Mouse (Mus musculus): ENCODE measurements at regions not wholly inside any gene's neighbourhood (a gene's known extent, or its start where the extent isn't known, plus 50 kb on each side); places are given as distances from the start of the nearest gene placed in this dataset.
A peak's percentile ranks its signal among the peaks of the same experiment; 100 is the strongest.

DNA sequence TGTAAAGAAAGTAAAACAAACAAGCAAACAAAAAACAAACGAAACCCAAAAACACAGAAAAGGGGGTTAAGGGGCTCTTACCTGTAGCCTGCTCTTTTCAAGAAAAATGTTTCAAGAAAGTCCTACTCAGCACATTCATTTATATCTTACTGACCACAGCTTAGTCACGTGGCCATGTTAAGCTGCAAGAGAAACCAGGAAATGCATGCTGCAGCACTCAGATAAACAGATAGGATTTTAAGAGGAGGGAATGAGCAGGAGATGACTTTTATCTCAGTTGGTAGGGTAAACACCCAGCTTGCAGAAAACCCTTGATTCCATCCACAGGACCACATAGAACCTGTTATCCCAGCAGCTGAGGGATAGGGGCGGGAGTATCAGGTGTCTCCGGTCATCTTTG, 62.9 kb upstream of the Sfmbt2 start:
- Histone ChIP-seq H3K36me3 (ENCODE audit: insufficient read depth, low read length) (no peaks in the 10 kb centered on the region), H3K4me1 (replicated peaks; ENCODE audit: low read depth, low read length) (peaks cover 26% of the 10 kb centered on the region), H3K9me3 (ENCODE audit: low read length) (no peaks in the 10 kb centered on the region), H3K27me3 (ENCODE audit: insufficient read depth, low read length) (peaks cover 22% of the 10 kb centered on the region), H3K4me3 (replicated peaks; ENCODE audit: low read length) (no peak overlapping the region)
- TF ChIP-seq CTCF (conservative IDR thresholded peaks at IDR 0.05; ENCODE audit: low read length) (no peak), NANOG (IDR thresholded peaks at IDR 0.05; ENCODE audit: borderline replicate concordance, low read length) (no peak), POU5F1 (IDR thresholded peaks at IDR 0.05; ENCODE audit: borderline replicate concordance, low read length) (no peak)

DNA sequence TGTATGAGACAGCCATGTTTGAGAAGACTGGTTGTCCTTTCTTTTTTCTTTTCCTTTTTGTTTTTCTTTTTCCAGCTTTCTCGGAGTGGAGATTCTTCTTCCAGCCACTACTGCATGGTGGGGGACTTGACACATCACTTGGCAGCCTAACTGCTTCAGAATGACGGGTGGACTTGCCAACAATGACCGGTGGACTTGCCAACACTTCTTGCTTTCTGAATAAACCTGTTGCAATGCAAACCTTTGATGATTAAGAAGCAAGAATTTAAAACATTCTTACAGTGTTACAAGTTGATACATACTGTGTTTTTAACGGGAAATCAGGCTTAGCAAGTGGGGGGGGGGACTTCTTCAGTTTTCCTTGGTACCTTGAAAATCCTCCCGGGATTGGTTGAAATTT, 60.7 kb upstream of the Sfmbt2 start:
- Histone ChIP-seq H3K9me3 (ENCODE audit: low read length) (no peaks in the 10 kb centered on the region), H3K4me3 (replicated peaks; ENCODE audit: low read length) (no peak overlapping the region), H3K36me3 (ENCODE audit: insufficient read depth, low read length) (no peaks in the 10 kb centered on the region), H3K27me3 (ENCODE audit: insufficient read depth, low read length) (peaks cover 15% of the 10 kb centered on the region; the same call in 1 of the 2 replicates), H3K4me1 (replicated peaks; ENCODE audit: low read depth, low read length) (peaks cover 38% of the 10 kb centered on the region)
- TF ChIP-seq POU5F1 (IDR thresholded peaks at IDR 0.05; ENCODE audit: borderline replicate concordance, low read length), result no peak
- no peak for TF ChIP-seq CTCF (conservative IDR thresholded peaks at IDR 0.05; ENCODE audit: low read length)
- no peak for TF ChIP-seq NANOG (IDR thresholded peaks at IDR 0.05; ENCODE audit: borderline replicate concordance, low read length)

DNA sequence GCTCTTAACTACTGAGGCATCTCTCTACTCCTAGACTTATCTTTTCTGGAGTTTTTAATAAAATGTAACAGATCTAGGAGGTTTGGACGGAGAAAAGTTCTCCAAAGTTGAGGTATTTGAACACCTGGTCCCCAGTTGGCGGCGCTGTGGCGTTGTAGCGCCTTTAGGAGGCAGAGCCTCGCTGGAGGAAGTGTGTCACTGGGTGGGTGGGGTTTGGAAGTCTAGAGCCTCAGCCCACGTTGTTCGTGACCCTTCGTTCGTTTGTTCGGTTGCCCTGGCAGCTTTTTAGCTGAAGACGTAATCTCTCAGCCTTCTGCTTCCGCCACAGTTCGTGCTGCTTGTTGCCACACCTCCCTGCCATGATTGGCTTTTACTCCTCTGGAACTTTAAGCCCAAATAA, 58.6 kb upstream of the Sfmbt2 start:
- Histone ChIP-seq H3K4me1 (replicated peaks; ENCODE audit: low read depth, low read length) (peaks cover 58% of the 10 kb centered on the region), H3K27me3 (ENCODE audit: insufficient read depth, low read length) (peaks cover 12% of the 10 kb centered on the region; the same call in 1 of the 2 replicates), H3K4me3 (replicated peaks; ENCODE audit: low read length) (peak overlapping the region; percentile 61), H3K9me3 (ENCODE audit: low read length) (no peaks in the 10 kb centered on the region), H3K36me3 (ENCODE audit: insufficient read depth, low read length) (peaks cover 4% of the 10 kb centered on the region; the same call in 1 of the 2 replicates)
- TF ChIP-seq NANOG (IDR thresholded peaks at IDR 0.05; ENCODE audit: borderline replicate concordance, low read length) (no peak), CTCF (conservative IDR thresholded peaks at IDR 0.05; ENCODE audit: low read length) (peak; percentile 93), POU5F1 (IDR thresholded peaks at IDR 0.05; ENCODE audit: borderline replicate concordance, low read length) (no peak)

DNA sequence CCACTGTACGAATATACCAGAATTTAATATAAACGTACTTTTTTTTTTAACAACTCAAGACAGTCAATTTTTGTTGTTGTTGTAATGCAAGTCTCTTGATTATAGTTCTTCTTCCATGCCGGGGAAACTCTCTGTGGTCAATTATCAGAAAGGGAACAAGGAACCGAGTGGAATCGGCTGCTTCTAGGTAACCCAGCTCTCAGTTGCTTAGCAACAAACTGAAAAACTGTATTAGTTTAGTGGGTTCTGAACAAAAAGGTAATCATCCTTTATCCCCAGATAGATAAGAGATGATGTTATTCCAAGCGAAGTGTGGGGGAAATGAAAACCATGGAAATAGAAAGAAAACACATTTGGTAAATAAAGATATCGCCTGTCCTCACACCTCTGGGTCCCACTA, 57.9 kb upstream of the Sfmbt2 start:
- Histone ChIP-seq H3K4me1 (replicated peaks; ENCODE audit: low read depth, low read length) (peaks cover 64% of the 10 kb centered on the region), H3K9me3 (ENCODE audit: low read length) (no peaks in the 10 kb centered on the region), H3K4me3 (replicated peaks; ENCODE audit: low read length) (peak overlapping the region; percentile 61), H3K27me3 (ENCODE audit: insufficient read depth, low read length) (peaks cover 12% of the 10 kb centered on the region; the same call in 1 of the 2 replicates), H3K36me3 (ENCODE audit: insufficient read depth, low read length) (peaks cover 4% of the 10 kb centered on the region; the same call in 1 of the 2 replicates)
- TF ChIP-seq NANOG (IDR thresholded peaks at IDR 0.05; ENCODE audit: borderline replicate concordance, low read length) (no peak), POU5F1 (IDR thresholded peaks at IDR 0.05; ENCODE audit: borderline replicate concordance, low read length) (no peak), CTCF (conservative IDR thresholded peaks at IDR 0.05; ENCODE audit: low read length) (no peak)

DNA sequence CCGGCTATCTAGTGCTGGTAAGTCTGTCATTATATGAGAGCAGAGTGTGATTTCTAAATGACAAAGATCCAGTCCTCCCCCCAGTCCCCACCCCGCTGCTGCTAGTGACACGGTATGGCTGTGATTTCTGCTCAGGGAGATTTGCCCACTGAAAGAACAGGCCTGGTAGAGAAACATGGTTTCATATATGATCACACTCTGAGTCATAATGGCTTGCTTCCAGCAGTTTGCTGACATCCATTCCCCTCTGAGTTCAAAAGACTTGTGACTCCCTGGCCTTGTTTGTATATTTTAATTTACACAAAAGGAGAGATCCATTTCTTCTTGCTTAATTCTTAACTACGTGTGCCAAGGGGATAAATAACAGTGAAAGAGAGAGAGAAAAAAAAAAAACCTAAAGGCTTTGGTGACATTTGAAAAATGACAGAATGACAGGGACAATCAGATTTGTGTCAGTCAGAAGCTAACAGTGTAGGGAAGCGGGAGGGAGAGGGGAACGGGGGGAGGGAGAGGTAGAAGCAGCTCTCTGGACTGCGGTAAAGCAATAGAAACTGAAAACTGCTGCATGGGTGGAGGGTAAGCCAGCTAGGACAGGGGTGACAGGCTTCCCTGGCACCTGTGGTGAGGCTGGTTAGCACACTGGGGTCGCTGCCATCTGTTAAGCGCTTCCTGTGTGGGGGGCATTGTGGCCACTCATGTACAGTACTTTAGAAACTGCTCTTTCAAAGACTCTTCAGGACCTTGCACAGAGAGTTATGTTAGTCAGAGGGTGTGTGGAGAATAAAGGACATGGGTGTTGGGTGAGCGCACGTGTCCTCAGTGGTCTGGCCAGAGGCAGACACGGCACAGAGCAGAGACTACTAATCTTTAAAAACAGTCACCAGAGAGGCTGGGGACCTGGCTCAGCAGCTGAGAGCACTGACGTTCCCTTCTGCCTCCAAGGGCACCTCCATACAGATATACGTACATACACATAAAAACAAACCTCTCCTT, 55.8 kb upstream of the Sfmbt2 start:
- Histone ChIP-seq H3K4me1 (replicated peaks; ENCODE audit: low read depth, low read length) (peaks cover 77% of the 10 kb centered on the region), H3K27me3 (ENCODE audit: insufficient read depth, low read length) (0 out of 2 replicates have a peak, but pooled peaks cover 3% of the 10 kb centered on the region), H3K4me3 (replicated peaks; ENCODE audit: low read length) (no peak overlapping the region), H3K36me3 (ENCODE audit: insufficient read depth, low read length) (peaks cover 4% of the 10 kb centered on the region; the same call in 1 of the 2 replicates), H3K9me3 (ENCODE audit: low read length) (no peaks in the 10 kb centered on the region)
- TF ChIP-seq CTCF (conservative IDR thresholded peaks at IDR 0.05; ENCODE audit: low read length) (no peak), NANOG (IDR thresholded peaks at IDR 0.05; ENCODE audit: borderline replicate concordance, low read length) (no peak), POU5F1 (IDR thresholded peaks at IDR 0.05; ENCODE audit: borderline replicate concordance, low read length) (no peak)

DNA sequence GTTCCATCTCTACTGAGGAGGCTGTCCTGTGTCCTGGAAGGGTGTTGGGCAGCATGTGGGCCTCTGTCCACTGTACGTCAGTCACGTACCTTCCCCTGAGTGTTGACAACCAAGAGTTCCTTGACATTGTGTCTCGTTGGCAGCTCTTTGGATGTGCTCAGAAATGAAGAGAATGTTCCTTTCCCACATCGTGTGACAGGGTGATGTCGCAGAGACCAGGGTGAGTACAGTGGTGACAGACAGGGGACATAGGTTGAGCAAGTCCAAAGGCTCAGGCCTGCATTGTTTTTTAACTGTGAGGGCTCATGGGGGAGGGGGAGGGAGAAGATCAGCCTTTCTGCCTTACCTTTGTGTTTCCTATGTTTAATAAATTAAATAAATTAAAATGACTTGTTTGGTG, 54.0 kb upstream of the Sfmbt2 start:
- no peak for TF ChIP-seq NANOG (IDR thresholded peaks at IDR 0.05; ENCODE audit: borderline replicate concordance, low read length)
- TF ChIP-seq POU5F1 (IDR thresholded peaks at IDR 0.05; ENCODE audit: borderline replicate concordance, low read length), result no peak
- no peak for TF ChIP-seq CTCF (conservative IDR thresholded peaks at IDR 0.05; ENCODE audit: low read length)
- Histone ChIP-seq H3K9me3 (ENCODE audit: low read length) (no peaks in the 10 kb centered on the region), H3K4me1 (replicated peaks; ENCODE audit: low read depth, low read length) (peaks cover 67% of the 10 kb centered on the region), H3K36me3 (ENCODE audit: insufficient read depth, low read length) (peaks cover 4% of the 10 kb centered on the region; the same call in 1 of the 2 replicates), H3K4me3 (replicated peaks; ENCODE audit: low read length) (no peak overlapping the region), H3K27me3 (ENCODE audit: insufficient read depth, low read length) (0 out of 2 replicates have a peak, but pooled peaks cover 3% of the 10 kb centered on the region)

DNA sequence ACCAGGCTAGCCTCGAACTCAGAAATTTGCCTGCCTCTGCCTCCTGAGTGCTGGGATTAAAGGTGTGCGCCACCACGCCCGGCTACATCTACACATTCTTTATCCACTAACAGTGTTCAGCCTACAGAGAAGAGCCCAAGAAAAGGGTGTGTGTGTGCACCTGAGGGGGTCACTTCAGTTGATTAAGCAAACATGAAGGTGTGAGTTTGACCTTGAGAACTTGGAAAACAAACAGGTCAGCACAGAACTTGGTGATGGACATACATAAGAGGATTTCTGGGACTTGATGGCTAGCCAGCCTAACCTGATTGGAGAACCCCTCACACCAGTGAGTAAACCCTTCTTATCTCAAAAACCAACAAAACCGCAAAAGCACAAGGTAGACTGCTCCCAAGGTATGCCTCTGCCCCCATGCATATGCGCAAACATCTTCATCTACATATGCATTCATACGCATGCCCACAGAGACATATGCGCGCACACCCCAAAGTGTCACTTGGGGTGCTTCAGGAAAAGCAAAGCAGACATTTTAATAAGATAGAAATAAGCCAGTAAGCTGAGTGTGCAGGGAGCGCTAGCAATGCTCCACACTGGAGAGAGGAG, 52.0 kb upstream of the Sfmbt2 start:
- Histone ChIP-seq H3K27me3 (ENCODE audit: insufficient read depth, low read length) (0 out of 2 replicates have a peak, but pooled peaks cover 3% of the 10 kb centered on the region), H3K4me1 (replicated peaks; ENCODE audit: low read depth, low read length) (peaks cover 52% of the 10 kb centered on the region), H3K36me3 (ENCODE audit: insufficient read depth, low read length) (peaks cover 7% of the 10 kb centered on the region), H3K4me3 (replicated peaks; ENCODE audit: low read length) (no peak overlapping the region), H3K9me3 (ENCODE audit: low read length) (no peaks in the 10 kb centered on the region)
- TF ChIP-seq CTCF (conservative IDR thresholded peaks at IDR 0.05; ENCODE audit: low read length) (no peak), POU5F1 (IDR thresholded peaks at IDR 0.05; ENCODE audit: borderline replicate concordance, low read length) (peak; percentile 91)

All from E14TG2a.4 (cell line).